Mouse (Mus musculus): Measurements from ENCODE around the gene Rasgef1c. TPM values are rescaled to one million over a fixed set of nuclear protein-coding genes. Genes with fewer than 3 reads are reported as not detected.

Rasgef1c gene
- total and polyA plus RNA-seq, 3 experiments, result 0.05 TPM; not detected in 2

DNA sequence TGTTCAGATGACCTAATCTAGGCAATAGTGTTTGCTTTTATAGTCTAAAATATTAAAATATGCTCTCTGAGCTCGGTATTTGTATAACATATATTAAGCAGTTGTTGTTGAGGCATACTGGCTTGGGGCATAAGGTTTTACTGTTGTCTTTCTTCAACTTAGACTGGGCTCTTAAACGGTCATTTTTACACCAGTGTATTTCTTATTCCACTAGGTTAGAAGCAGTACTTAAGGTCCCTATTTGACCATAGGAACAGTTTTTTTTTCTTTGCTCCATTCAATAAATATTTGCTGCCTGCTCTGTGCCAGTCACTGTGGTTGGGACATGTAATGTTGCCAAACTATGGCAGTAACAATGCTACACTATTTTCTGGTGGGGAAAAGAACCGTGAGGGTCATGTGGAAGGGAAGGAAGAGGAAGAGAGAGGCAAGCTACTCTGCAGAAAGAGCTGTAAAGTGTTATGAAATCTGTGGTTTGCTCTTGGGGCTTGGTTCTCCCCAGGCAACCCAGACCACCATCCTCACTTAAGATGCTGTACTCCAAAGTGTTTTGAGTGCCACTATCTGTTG is 125.0 kb downstream of the Rasgef1c start:
- peaks cover 62% of the 10 kb centered on the region for H3K4me1 ChIP-seq (ENCODE audit: insufficient read depth, low read depth, low read length)
- peak overlapping the region; percentile 95 for H3K4me3 ChIP-seq (ENCODE audit: low read depth, low read length)
- no peak for TF ChIP-seq POLR2AphosphoS5 (IDR thresholded peaks at IDR 0.05; ENCODE audit: insufficient replicate concordance, low read depth, low read length)
- H3K9me3 ChIP-seq (replicated peaks), result no peaks in the 10 kb centered on the region
- ATAC-seq (ENCODE audit: extremely low read depth, insufficient number of reproducible peaks, low FRiP score, poor library complexity, severe bottlenecking) (no peak; the same call in 1 of the 2 replicates), DNase-seq (ENCODE audit: low spot score) (no peak)
- peaks cover 10% of the 10 kb centered on the region for H3K36me3 ChIP-seq (replicated peaks)
- H3K27me3 ChIP-seq (ENCODE audit: insufficient read depth, low read length), result no peaks in the 10 kb centered on the region

DNA sequence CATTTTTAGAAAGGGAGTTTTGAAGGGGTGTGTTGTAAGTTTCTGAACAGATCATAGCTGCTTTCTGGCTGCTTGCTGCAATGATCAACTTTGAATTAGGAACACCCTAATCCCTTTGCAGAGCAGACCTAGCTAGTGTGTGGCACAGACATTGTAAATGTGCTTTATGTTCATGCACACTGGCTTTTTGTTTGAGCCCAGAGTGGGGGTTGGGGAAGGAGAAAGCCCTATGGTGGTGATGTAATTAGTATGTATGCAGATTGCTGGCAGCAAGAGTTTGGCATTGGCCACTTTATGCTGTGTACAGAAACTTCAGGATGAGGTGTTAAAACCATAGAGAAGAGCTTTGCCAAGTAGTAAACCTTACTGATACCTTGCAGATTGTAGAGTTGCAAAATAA is 126.8 kb downstream of the Rasgef1c start:
- Histone ChIP-seq H3K9me3 (replicated peaks) (no peaks in the 10 kb centered on the region), H3K4me3 (ENCODE audit: low read depth, low read length) (no peak overlapping the region; the same call in 1 of the 2 replicates), H3K36me3 (replicated peaks) (peaks cover 18% of the 10 kb centered on the region), H3K4me1 (ENCODE audit: insufficient read depth, low read depth, low read length) (peaks cover 74% of the 10 kb centered on the region), H3K27me3 (ENCODE audit: insufficient read depth, low read length) (no peaks in the 10 kb centered on the region)
- no peak for TF ChIP-seq CTCF (IDR thresholded peaks at IDR 0.05; ENCODE audit: low read depth, low read length)
- no peak for TF ChIP-seq TAL1 (conservative IDR thresholded peaks at IDR 0.05; ENCODE audit: low read depth, low read length)
- TF ChIP-seq POLR2AphosphoS5 (IDR thresholded peaks at IDR 0.05; ENCODE audit: insufficient replicate concordance, low read depth, low read length), result no peak
- no peak for TF ChIP-seq GATA2 (IDR thresholded peaks at IDR 0.05; ENCODE audit: borderline replicate concordance, low read depth, low read length)
- TF ChIP-seq GATA1 (IDR thresholded peaks at IDR 0.05; ENCODE audit: borderline replicate concordance, low read length), result no peak
- ATAC-seq (ENCODE audit: extremely low read depth, insufficient number of reproducible peaks, low FRiP score, poor library complexity, severe bottlenecking) (no peak), DNase-seq (ENCODE audit: low spot score) (no peak)

Other genes with a start within 250 kb of the Rasgef1c start
- gene Scgb3a1, start 238.2 kb upstream of the Rasgef1c start, total RNA-seq (2014; fragmentation: Nextera tagmentation), result not detected in 2 replicates
- not detected in 2 replicates for gene Scgb3a1, start 238.2 kb upstream of the Rasgef1c start, total RNA-seq (2017)
- not detected in 2 replicates for gene Scgb3a1, start 238.2 kb upstream of the Rasgef1c start, polyA plus RNA-seq (2012)
- 155 and 165 TPM in 2 replicates for gene Cnot6, start 189.1 kb upstream of the Rasgef1c start, total RNA-seq (2014; fragmentation: Nextera tagmentation)
- 84.5 and 93.8 TPM in 2 replicates for gene Cnot6, start 189.1 kb upstream of the Rasgef1c start, total RNA-seq (2017)
- 44.0 and 61.0 TPM in 2 replicates for gene Cnot6, start 189.1 kb upstream of the Rasgef1c start, polyA plus RNA-seq (2012)
- gene Gfpt2, start 107.7 kb upstream of the Rasgef1c start, total RNA-seq (2014; fragmentation: Nextera tagmentation), result not detected in 2 replicates
- 0.22 and 0.23 TPM in 2 replicates for gene Gfpt2, start 107.7 kb upstream of the Rasgef1c start, total RNA-seq (2017)
- not detected in 2 replicates for gene Gfpt2, start 107.7 kb upstream of the Rasgef1c start, polyA plus RNA-seq (2012)
- 47.9 and 50.8 TPM in 2 replicates for gene Mapk9, start 55.1 kb upstream of the Rasgef1c start, total RNA-seq (2014; fragmentation: Nextera tagmentation)
- 29.3 and 39.1 TPM in 2 replicates for gene Mapk9, start 55.1 kb upstream of the Rasgef1c start, total RNA-seq (2017)
- 6.5 and 7.8 TPM in 2 replicates for gene Mapk9, start 55.1 kb upstream of the Rasgef1c start, polyA plus RNA-seq (2012)
- 195 and 199 TPM in 2 replicates for gene Rnf130, start 123.5 kb downstream of the Rasgef1c start, total RNA-seq (2014; fragmentation: Nextera tagmentation)
- gene Rnf130, start 123.5 kb downstream of the Rasgef1c start, total RNA-seq (2017), result 225 and 240 TPM in 2 replicates
- gene Rnf130, start 123.5 kb downstream of the Rasgef1c start, polyA plus RNA-seq (2012), result 80.8 and 103 TPM in 2 replicates
- gene Tbc1d9b, start 229.6 kb downstream of the Rasgef1c start, total RNA-seq (2014; fragmentation: Nextera tagmentation), result 84.8 and 113 TPM in 2 replicates
- gene Tbc1d9b, start 229.6 kb downstream of the Rasgef1c start, total RNA-seq (2017), result 83.1 and 97.7 TPM in 2 replicates
- gene Tbc1d9b, start 229.6 kb downstream of the Rasgef1c start, polyA plus RNA-seq (2012), result 84.5 and 137 TPM in 2 replicates